8 mouse cellular contexts compared by ENCODE assay signal in the genomic region with DNA sequence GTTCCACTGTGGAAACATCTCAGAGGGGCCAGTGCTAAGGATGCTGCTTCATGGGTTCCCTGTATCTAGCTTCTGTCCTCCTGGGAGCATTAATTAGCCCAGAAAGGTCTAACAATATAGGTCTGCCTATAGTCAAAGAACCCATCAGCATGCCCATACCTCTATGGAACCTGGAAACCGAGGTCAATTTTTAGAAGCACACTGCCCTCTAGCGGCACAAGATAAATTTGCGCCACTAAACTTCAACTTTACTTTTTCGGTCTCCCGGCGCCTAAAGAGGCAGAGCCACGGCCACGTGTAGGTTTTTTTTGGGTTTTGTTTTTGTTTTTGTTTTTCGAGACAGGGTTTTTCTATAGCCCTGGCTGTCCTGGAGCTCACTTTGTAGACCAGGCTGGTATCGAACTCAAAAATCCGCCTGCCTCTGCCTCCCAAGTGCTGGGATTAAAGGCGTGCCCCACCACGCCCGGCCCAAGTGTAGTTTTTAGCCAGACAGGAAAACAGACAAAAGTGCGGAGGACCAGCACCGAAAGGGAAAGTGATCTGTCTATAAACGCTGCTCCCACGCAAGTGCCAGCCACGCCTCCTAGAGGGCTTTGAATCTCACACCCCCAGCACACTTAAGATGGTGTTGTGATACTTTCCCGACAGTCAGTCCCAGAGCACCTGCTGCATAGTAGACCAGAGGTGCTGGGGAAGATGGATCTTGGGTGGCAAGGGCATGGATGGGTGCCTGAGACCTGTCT. TPM values are rescaled to one million over a fixed set of nuclear protein-coding genes. Genes with fewer than 3 reads are reported as not detected.
DNase-seq lines count a peak whose midpoint lies in the region; ATAC-seq and TF ChIP-seq lines count a peak whose summit lies in the region.

No protein-coding gene starts in this region.

- peak overlapping the region; percentile 75 for H3K9ac ChIP-seq in ES-E14 (ENCODE audit: insufficient read depth, low read depth, low read length, poor library complexity, severe bottlenecking)

- peak overlapping the region; percentile 65 to 79 for H3K4me3 ChIP-seq in ES-E14 (ENCODE audit: insufficient read depth in 1 of 2, low read depth in 1 of 2, low read length in 2 of 2, poor library complexity in 1 of 2, severe bottlenecking in 1 of 2)
- peak overlapping the region; percentile 62 for H3K4me3 ChIP-seq in brown adipose tissue, adult 24 weeks (ENCODE audit: insufficient read depth, low read depth, low read length)

- no peaks in the 10 kb centered on the region for H3K4me1 ChIP-seq in ES-E14 (ENCODE audit: control insufficient read depth in 2 of 2, insufficient read depth in 2 of 2, low read length in 2 of 2, poor library complexity in 1 of 2)
- peaks cover 3% of the 10 kb centered on the region; the same call in 1 of the 2 replicates for H3K4me1 ChIP-seq in brown adipose tissue, adult 24 weeks (ENCODE audit: control insufficient read depth, insufficient read depth, insufficient read length, low read length)

- H3K9me3 ChIP-seq in ES-E14 (ENCODE audit: control insufficient read depth, insufficient read depth, low read depth, low read length), result no peaks in the 10 kb centered on the region

- ATAC-seq in erythroid progenitor cell, adult 5-6 weeks (replicated peaks; ENCODE audit: low FRiP score, poor library complexity, severe bottlenecking), result peak; percentile 75
- peak; percentile 13 to 56; a peak in 1 of 4 replicates for ATAC-seq in hematopoietic stem cell, adult 5-6 weeks (replicated peaks in 1 of 2; ENCODE audit: insufficient read depth in 1 of 2, low FRiP score in 2 of 2, low TSS enrichment in 1 of 2, low read depth in 1 of 2, poor library complexity in 2 of 2, severe bottlenecking in 2 of 2)

- no peak overlapping the region for H3K27ac ChIP-seq in ES-E14 (ENCODE audit: insufficient read depth, low read depth, low read length, poor library complexity, severe bottlenecking)
- no peak overlapping the region for H3K27ac ChIP-seq in brown adipose tissue, adult 24 weeks (replicated peaks; ENCODE audit: low read depth, low read length)

- in situ Hi-C loops in ES-E14 (cut with MboI; ENCODE audit: low sequenced_read_pairs in 2 of 2, unreplicated experiment in 2 of 2), result loop anchor here (5.0 to 10.0 kb wide), 3 partner anchors 129 to 299 kb away; no protein-coding TSS in a partner anchor

- no peak for DNase-seq in ES-E14 (ENCODE audit: low read depth, low spot score)
- DNase-seq in layer of hippocampus, postnatal 25 days (ENCODE audit: extremely low spot score in 1 of 2, low spot score in 1 of 2), result peak; percentile 32 to 73
- peak; percentile 67 for DNase-seq in lung, postnatal 14 days
- DNase-seq in retina, embryonic 14.5 days (ENCODE audit: low spot score), result peak; percentile 90
- peak; percentile 70 for DNase-seq in thymus, postnatal 25 days

- no peaks in the 10 kb centered on the region for H3K36me3 ChIP-seq in ES-E14 (ENCODE audit: control insufficient read depth, insufficient read depth, low read length, poor library complexity, severe bottlenecking)

TF ChIP-seq in ES-E14, 5 proteins besides CTCF, POLR2A, EP300 and RAD21:
- TF ChIP-seq CHD2 (IDR thresholded peaks at IDR 0.05; ENCODE audit: low read depth, low read length), result no peak
- TF ChIP-seq ZC3H11A (IDR thresholded peaks at IDR 0.05; ENCODE audit: borderline replicate concordance, low read depth, low read length), result peak; percentile 27; the same call in 1 of the 2 replicates

RNA-seq across cellular contexts. Expression of gene Cfap77, which starts 0.9 kb away (rescaled TPM):
- total RNA-seq in ES-E14 (2012; rRNA removed), result 1.0 and 2.6 TPM in 2 replicates
- not detected in 2 replicates for polyA plus RNA-seq in brown adipose tissue, adult 24 weeks (2012; ENCODE audit: insufficient read depth, insufficient read length, missing spikeins)
- total RNA-seq in erythroid progenitor cell, adult 5-6 weeks (2015; ENCODE audit: low replicate concordance), result not detected in 2 replicates
- total RNA-seq in erythroid progenitor cell, adult 5-6 weeks (2017; ENCODE audit: low replicate concordance), result not detected in 2 replicates
- total RNA-seq in hematopoietic stem cell, adult 5-6 weeks (2017), result 1.7 TPM in 1 of 2 replicates, not detected in the other
- under 1 TPM; 0.54 to 0.80 TPM for total RNA-seq in layer of hippocampus, postnatal 25 days (2021)

RNA-seq across cellular contexts. Expression of gene Ttf1, which starts 6.1 kb away (rescaled TPM):
- 21.0 and 24.4 TPM in 2 replicates for total RNA-seq in ES-E14 (2012; rRNA removed)
- polyA plus RNA-seq in brown adipose tissue, adult 24 weeks (2012; ENCODE audit: insufficient read depth, insufficient read length, missing spikeins), result 4.9 and 5.4 TPM in 2 replicates
- 10.8 and 30.6 TPM in 2 replicates for total RNA-seq in erythroid progenitor cell, adult 5-6 weeks (2015; ENCODE audit: low replicate concordance)
- 17.8 TPM in 2 replicates for total RNA-seq in erythroid progenitor cell, adult 5-6 weeks (2017; ENCODE audit: low replicate concordance)
- total RNA-seq in hematopoietic stem cell, adult 5-6 weeks (2017), result 22.9 and 25.1 TPM in 2 replicates
- total RNA-seq in layer of hippocampus, postnatal 25 days (2021), result 10 to 100 TPM in 1 of 2 experiments, 1 to 10 TPM in 1; 9.1 to 12.8 TPM
